Mouse (Mus musculus): ENCODE data around the gene Heg1. TPM values are rescaled to one million over a fixed set of nuclear protein-coding genes. Genes with fewer than 3 reads are reported as not detected.

The Heg1 gene
- polyA plus RNA-seq, 3 experiments from 2014 or later, result 28.3 to 33.9 (median 29.1) TPM

Other genes starting within 250 kb of the Heg1 start
- 1 to 10 TPM; 3.4 to 7.0 (median 6.0) TPM for gene Slc12a8, start 167.0 kb upstream of the Heg1 start, polyA plus RNA-seq (2017; shearing (Covaris generic))
- gene Muc13, start 109.7 kb downstream of the Heg1 start, polyA plus RNA-seq (2017; shearing (Covaris generic)), result under 1 TPM in 1 of 3 experiments, not detected in 2; 0.78 TPM
- gene Itgb5, start 145.3 kb downstream of the Heg1 start, polyA plus RNA-seq (2017; shearing (Covaris generic)), result 1 to 10 TPM; 1.3 to 2.8 (median 1.7) TPM

Measured in inflammation-experienced regulatory T-cells, adult 6 months (primary cell).